Mouse (Mus musculus) heart, embryonic 14.5 days (tissue): ENCODE measurements at regions not wholly inside any gene's neighbourhood (a gene's known extent, or its start where the extent isn't known, plus 50 kb on each side); places are given as distances from the start of the nearest gene placed in this dataset.

ENCODE experiments used
- ATAC-seq: fragments of 200-750 bp; cut with Nextera tagmentation; 2 replicates; pipeline ENCODE4 v1.8.0; 2017; ENCODE audit warnings: low read depth, moderate TSS enrichment; ENCODE audit not compliant: insufficient number of reproducible peaks, insufficient read depth, low FRiP score
- H3K27ac ChIP-seq, 2 experiments: fragments of 200-500 bp in 1 of 2; fragments of 300-500 bp in 1 of 2; sonication (generic) in 1 of 2; replicated peaks in 1 of 2; 2 replicates each; pipeline ENCODE4 v1.5.1; 2012 to 2014; ENCODE audit warnings: low read depth in 2 of 2, low read length in 2 of 2, control low read depth in 1 of 2, mild to moderate bottlenecking in 1 of 2, mixed read lengths in 1 of 2; ENCODE audit not compliant: control insufficient read depth in 1 of 2, insufficient read depth in 1 of 2
- H3K27me3 ChIP-seq: fragments of 300-500 bp; sonication (generic); 2 replicates; pipeline ENCODE4 v1.6.1; 2014; ENCODE audit warnings: mild to moderate bottlenecking, low read length, control low read depth; ENCODE audit not compliant: control insufficient read depth, insufficient read depth
- H3K36me3 ChIP-seq: fragments of 300-500 bp; sonication (generic); 2 replicates; pipeline ENCODE4 v1.6.1; 2014; ENCODE audit warnings: mild to moderate bottlenecking, control low read depth, low read length, mixed read lengths; ENCODE audit not compliant: control insufficient read depth, insufficient read depth
- H3K4me1 ChIP-seq, 2 experiments: fragments of 200-500 bp in 1 of 2; fragments of 300-500 bp in 1 of 2; sonication (generic) in 1 of 2; 2 replicates each; pipeline ENCODE4 v1.6.1; 2012 to 2014; ENCODE audit warnings: low read length in 2 of 2, control low read depth in 1 of 2, mixed read lengths in 1 of 2; ENCODE audit not compliant: control insufficient read depth in 2 of 2, insufficient read depth in 2 of 2
- H3K4me2 ChIP-seq: fragments of 300-500 bp; sonication (generic); 2 replicates; pipeline ENCODE4 v1.6.1; 2014; ENCODE audit warnings: mild to moderate bottlenecking, low read length
- H3K4me3 ChIP-seq, 2 experiments: fragments of 200-500 bp in 1 of 2; fragments of 300-500 bp in 1 of 2; sonication (generic) in 1 of 2; 2 replicates each; pipeline ENCODE4 v1.5.1; 2012 to 2014; ENCODE audit warnings: low read length in 2 of 2, mild to moderate bottlenecking in 2 of 2, control low read depth in 1 of 2, low read depth in 1 of 2, moderate library complexity in 1 of 2; ENCODE audit not compliant: control insufficient read depth in 1 of 2, insufficient read depth in 1 of 2
- H3K9ac ChIP-seq: fragments of 300-500 bp; sonication (generic); 2 replicates; pipeline ENCODE4 v1.6.1; 2014; ENCODE audit warnings: mild to moderate bottlenecking, low read length
- H3K9me3 ChIP-seq: fragments of 300-500 bp; sonication (generic); 2 replicates; pipeline ENCODE4 v1.6.1; 2016; ENCODE audit warnings: low read length, control low read depth; ENCODE audit not compliant: control insufficient read depth
- WGBS: fragments of 180-500 bp; shearing (Covaris S2); extraction: QIAGEN DNeasy Blood & Tissue Kit; methylation state at CpG from one replicate; pipeline ENCODE4 v1.1.7; 2014; 5-methylcytosine and 5-hydroxymethylcytosine counted together

- Histone ChIP-seq H3K4me3 (no peak overlapping the region), H3K9me3 (no peaks in the 10 kb centered on the region), H3K27ac (peak overlapping the region in 1 of 2 experiments; percentile 22; a peak in 1 of 4 replicates), H3K4me2 (no peak overlapping the region), H3K9ac (no peak overlapping the region), H3K27me3 (no peaks in the 10 kb centered on the region), H3K4me1 (no peaks in the 10 kb centered on the region; a peak in 1 of 4 replicates), H3K36me3 (no peaks in the 10 kb centered on the region)
- 72% methylated on average over 4 of the region's 4 CpGs for WGBS
- no peak for ATAC-seq
Observed at GRCm38 (mm10) chr2:162818787-162819186, 112.5 kb upstream of the Srsf6 start.

DNA sequence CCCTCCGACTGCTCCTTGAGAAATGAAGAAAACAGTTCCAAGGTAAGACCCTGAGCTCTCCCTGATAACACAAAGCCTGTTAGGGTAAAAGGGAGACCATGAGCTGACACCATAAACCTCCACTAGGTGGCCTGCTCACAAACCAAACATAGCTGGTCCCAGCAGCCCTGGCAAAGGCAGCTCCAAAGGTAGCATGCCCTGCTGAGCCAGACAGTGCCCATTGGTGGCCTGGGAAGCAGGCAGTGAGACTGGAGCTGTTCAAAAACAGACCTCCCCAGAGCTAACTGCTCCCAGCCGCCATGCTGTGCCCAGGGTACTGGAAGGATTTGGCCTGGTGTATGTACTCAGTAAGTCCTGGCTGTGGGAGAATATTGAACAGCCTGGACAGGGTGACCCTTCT is 117.1 kb upstream of the Srsf6 start:
- 34% methylated on average over 2 of the region's 2 CpGs for WGBS
- H3K9me3 ChIP-seq, result no peaks in the 10 kb centered on the region
- H3K4me3 ChIP-seq, result no peak overlapping the region
- no peaks in the 10 kb centered on the region for H3K36me3 ChIP-seq
- no peaks in the 10 kb centered on the region for H3K27me3 ChIP-seq
- no peak for ATAC-seq
- no peak overlapping the region for H3K9ac ChIP-seq
- no peaks in the 10 kb centered on the region; a peak in 1 of 4 replicates for H3K4me1 ChIP-seq
- no peak overlapping the region for H3K4me2 ChIP-seq
- no peak overlapping the region for H3K27ac ChIP-seq

DNA sequence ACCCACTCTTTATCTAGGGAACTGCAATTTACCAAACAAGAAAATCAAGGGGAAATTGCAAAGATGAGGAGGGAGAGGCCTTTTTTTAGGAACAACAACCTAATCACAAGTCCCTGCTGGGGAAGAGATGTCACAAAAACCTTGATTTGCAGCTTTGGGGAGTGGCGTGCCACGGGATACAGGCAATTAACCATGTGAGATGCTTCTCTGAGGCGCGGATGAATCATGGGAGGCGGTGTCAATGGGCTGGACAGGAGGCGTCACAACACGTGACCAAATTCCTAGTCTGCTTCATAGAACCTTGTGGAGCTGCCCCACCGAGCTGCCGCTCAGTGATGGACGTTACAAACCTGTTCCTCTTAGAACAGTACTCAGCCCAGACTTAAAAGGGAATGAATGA is 123.6 kb upstream of the Srsf6 start:
- Histone ChIP-seq H3K9me3 (no peaks in the 10 kb centered on the region), H3K27me3 (no peaks in the 10 kb centered on the region), H3K9ac (no peak overlapping the region), H3K36me3 (no peaks in the 10 kb centered on the region), H3K4me1 (no peaks in the 10 kb centered on the region), H3K4me2 (no peak overlapping the region), H3K4me3 (no peak overlapping the region), H3K27ac (no peak overlapping the region)
- WGBS, result 83% methylated on average over 10 of the region's 10 CpGs
- no peak for ATAC-seq

DNA sequence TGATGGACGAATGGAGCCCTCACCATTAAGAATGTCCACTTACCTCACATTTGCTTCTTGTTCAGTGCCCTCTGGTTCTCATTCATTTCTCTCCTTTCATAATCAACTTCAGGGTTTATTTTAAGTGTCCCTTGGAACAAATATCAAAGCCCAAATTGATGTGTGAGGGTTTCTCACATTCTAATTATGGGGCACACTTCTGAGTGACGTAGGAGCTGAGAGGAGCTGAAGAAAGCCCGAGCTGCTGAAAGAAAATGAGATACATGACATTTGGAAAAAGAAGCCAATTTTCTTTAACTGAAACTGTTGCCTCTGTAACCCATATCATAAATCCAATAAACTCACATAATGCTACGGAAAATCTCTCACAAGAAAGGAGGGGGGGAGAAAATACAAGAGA is 134.8 kb upstream of the Srsf6 start:
- Histone ChIP-seq H3K4me3 (no peak overlapping the region), H3K27me3 (no peaks in the 10 kb centered on the region), H3K36me3 (no peaks in the 10 kb centered on the region), H3K4me2 (no peak overlapping the region), H3K9me3 (no peaks in the 10 kb centered on the region), H3K9ac (no peak overlapping the region), H3K4me1 (no peaks in the 10 kb centered on the region), H3K27ac (no peak overlapping the region)
- no peak for ATAC-seq
- 42% methylated on average over 4 of the region's 4 CpGs for WGBS

DNA sequence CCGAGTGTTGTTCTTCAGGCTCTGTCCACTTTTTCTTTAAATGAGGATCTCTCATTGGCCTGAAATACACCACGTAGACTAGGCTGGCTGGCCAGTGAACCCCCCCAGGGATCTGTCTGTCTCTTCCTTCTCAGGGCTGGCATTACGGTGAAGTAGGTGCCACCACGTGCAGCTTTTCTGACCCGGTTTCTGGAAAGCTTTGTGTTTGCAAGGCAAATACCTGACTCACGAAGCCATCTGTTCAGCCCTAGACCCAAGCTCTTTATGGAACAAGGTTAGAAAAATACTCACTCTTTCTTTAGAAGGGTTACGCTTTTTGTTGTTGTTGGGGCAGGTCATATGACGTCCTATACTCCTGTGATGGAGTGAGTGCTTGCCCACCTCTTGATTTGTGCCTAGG is 133.3 kb upstream of the Ptprt start:
- no peak overlapping the region for H3K4me2 ChIP-seq
- H3K27me3 ChIP-seq, result no peaks in the 10 kb centered on the region
- no peak overlapping the region for H3K27ac ChIP-seq
- H3K36me3 ChIP-seq, result no peaks in the 10 kb centered on the region
- H3K9ac ChIP-seq, result no peak overlapping the region
- 84% methylated on average over 8 of the region's 8 CpGs for WGBS
- ATAC-seq, result no peak
- no peaks in the 10 kb centered on the region for H3K4me1 ChIP-seq
- no peak overlapping the region for H3K4me3 ChIP-seq
- no peaks in the 10 kb centered on the region for H3K9me3 ChIP-seq

- 72% methylated on average over 12 of the region's 12 CpGs for WGBS
- no peak overlapping the region for H3K4me3 ChIP-seq
- H3K9me3 ChIP-seq, result no peaks in the 10 kb centered on the region
- no peak overlapping the region for H3K27ac ChIP-seq
- H3K27me3 ChIP-seq, result no peaks in the 10 kb centered on the region
- H3K9ac ChIP-seq, result no peak overlapping the region
- no peak overlapping the region for H3K4me2 ChIP-seq
- no peaks in the 10 kb centered on the region for H3K36me3 ChIP-seq
- no peak for ATAC-seq
- H3K4me1 ChIP-seq, result no peaks in the 10 kb centered on the region
Observed at GRCm38 (mm10) chr2:162791374-162792098, 130.6 kb upstream of the Ptprt start.

GRCm38 (mm10) chr2:162784176-162784813 is 123.3 kb upstream of the Ptprt start:
- Histone ChIP-seq H3K4me2 (no peak overlapping the region), H3K9me3 (no peaks in the 10 kb centered on the region), H3K4me3 (no peak overlapping the region), H3K4me1 (no peaks in the 10 kb centered on the region), H3K27me3 (no peaks in the 10 kb centered on the region), H3K27ac (no peak overlapping the region), H3K36me3 (no peaks in the 10 kb centered on the region), H3K9ac (no peak overlapping the region)
- WGBS, result 63% methylated on average over 8 of the region's 8 CpGs
- no peak for ATAC-seq

DNA sequence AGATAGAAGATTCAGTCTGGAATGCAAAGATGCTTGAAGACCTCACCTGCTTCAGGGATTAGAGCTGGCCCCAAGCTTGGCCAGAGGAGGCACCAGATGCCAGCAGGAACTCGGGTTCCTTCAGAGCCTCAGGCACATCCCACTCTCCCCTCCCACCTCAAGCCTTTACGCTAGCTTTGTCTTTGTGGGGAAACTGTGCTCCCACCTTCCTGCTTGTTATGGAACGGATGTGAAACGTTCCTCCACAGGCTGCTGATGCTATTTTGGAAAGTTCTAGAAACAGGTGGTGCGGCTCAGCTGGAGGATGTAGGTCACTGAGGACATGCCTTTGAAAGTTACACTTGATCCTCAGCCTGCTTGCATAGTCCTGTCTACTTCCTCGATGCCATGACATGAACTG is 120.7 kb upstream of the Ptprt start:
- WGBS, result 70% methylated on average over 6 of the region's 6 CpGs
- H3K36me3 ChIP-seq, result no peaks in the 10 kb centered on the region
- H3K9ac ChIP-seq, result no peak overlapping the region
- H3K27me3 ChIP-seq, result no peaks in the 10 kb centered on the region
- H3K4me3 ChIP-seq, result no peak overlapping the region
- H3K4me1 ChIP-seq, result no peaks in the 10 kb centered on the region
- H3K27ac ChIP-seq, result no peak overlapping the region
- no peak overlapping the region for H3K4me2 ChIP-seq
- no peak for ATAC-seq
- H3K9me3 ChIP-seq, result no peaks in the 10 kb centered on the region
